Mouse (Mus musculus) megakaryocyte, embryonic 14.5 days (primary cell): Measurements from ENCODE around the gene Phxr2.

Experiments
- FLI1 ChIP-seq: IDR thresholded peaks from 2 replicates; pipeline ENCODE4 v1.6.1; 2012; ENCODE audit warnings: low read length, inconsistent platforms, mixed read lengths
- GATA1 ChIP-seq: IDR thresholded peaks from 3 replicates; pipeline ENCODE4 v1.6.1; 2012; ENCODE audit warnings: mixed read lengths, low read length, inconsistent platforms, borderline replicate concordance

GRCm38 (mm10) chr10:99115471-99116236 lies 10.5 kb downstream of the Phxr2 start:
- TF ChIP-seq GATA1, result no peak
- no peak for TF ChIP-seq FLI1
